Mouse (Mus musculus): ENCODE results near the gene Vldlr.
A peak's percentile ranks its signal among the peaks of the same experiment; 100 is the strongest.

The Vldlr gene

DNA sequence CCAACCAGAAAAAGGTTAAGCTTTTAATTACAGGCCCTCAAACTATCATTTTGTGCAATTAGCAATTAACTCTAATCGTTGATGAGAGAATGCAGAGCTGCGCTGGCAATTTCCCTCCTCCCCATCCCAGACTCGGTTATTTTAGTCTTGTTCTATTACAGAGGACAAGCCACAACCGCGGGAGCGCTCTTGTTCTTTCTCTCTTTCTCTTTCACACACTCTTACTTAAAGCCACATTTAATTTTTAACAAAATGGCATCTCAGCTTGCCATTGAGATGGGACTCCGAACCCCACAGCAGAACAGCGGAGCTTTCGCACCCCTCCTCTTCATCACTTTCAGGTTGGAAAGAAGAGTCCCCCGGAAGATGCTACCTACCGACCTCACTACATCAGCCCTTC lies at the start of gene Vldlr:
Gene Vldlr (plus strand): TSS at position 167 of the 400 bp plus-strand sequence.
- DNase-seq (ENCODE audit: low spot score in 2 of 2): no peak

DNA sequence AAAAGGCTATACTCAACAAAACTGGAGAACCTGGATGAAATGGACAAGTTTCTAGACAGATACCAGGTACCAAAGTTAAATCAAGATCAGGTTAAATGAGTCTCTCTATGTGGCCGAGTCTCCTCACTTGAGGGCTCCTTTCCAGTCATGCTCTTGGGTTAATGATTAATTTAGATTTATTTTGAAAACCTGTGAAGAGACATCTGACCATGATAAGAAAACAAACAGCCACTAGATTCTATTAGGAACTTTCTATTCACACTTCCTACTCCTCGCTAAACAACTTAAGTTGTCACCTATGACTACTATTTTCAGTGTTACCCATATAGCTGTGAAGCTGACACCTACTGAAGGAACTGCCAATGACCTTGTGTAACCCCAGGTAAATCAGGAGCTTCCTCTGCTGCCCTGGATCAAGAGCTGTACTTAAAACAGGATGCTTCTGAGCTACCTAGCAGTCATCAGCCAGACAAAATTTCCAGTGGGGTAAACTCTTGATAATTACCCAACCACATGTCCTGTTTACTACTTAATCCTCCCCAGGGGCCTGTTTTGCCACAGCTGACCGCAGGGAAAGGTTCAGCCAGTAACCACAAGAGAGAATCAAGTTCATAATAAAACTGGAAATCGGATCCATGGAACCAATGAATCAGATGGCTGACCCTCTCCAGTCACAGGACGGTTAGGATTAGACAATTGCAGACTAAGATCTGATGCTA lies 48.5 kb upstream of the Vldlr start:
- DNase-seq (ENCODE audit: low spot score in 2 of 2): no peak

DNA sequence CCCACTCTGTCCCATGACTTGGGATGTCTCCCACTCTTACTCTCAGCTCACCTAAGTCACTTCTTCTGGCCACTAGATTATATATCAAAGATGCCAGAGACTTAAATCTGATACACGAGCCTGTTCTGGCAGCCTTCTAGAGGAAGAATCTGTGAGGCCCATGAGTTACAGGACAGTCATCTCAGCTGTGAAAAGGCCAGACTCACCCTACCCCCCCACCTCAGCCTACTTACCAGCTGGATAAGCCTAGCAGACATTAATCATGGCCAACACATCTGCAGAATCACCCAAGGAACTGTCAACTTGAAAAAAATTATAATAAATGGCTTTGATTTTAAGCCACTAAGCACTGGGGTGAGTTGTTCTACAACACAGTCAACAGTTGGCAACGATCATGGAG lies 42.4 kb upstream of the Vldlr start:
- no peak for DNase-seq (ENCODE audit: low spot score in 2 of 2)

DNA sequence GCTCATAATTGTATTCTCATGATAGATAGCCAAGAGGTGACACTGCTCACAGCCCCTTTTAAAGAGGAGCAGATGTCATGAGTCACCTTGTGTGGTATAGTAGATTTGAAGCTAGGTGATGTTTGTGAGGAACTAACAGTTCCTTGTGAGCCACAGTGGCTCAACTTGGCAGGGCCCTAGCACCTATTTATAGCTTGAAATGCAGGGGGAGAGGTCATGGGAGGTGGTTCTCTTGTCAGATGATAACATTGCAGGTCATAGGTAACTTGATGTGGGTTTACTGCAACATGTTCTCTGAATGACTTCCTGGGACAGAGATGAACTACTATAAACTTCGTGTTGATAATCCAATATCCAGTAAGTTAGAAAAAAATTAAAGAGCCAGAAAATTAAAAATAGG lies 40.7 kb upstream of the Vldlr start:
- DNase-seq (ENCODE audit: low spot score in 2 of 2): no peak

DNA sequence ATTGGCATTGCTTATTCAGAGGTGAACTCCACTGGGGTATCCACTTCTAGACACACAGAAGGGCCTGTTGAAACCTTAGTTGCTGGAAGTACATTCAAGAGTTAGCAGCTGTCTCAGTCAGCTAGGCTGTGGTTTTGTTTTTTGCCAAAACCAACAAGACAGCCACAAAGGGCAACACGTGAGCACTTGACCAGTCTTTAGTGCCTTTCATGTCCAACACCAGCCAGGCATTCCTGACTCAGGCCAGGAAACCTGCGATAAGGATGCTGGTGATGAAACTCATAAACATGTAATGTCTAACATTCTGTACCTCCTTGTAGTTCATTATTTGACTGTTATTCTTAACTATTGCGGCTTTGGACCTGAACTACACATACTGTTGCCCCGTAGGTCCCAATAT lies 39.7 kb upstream of the Vldlr start:
- no peak for DNase-seq (ENCODE audit: low spot score in 2 of 2)

DNA sequence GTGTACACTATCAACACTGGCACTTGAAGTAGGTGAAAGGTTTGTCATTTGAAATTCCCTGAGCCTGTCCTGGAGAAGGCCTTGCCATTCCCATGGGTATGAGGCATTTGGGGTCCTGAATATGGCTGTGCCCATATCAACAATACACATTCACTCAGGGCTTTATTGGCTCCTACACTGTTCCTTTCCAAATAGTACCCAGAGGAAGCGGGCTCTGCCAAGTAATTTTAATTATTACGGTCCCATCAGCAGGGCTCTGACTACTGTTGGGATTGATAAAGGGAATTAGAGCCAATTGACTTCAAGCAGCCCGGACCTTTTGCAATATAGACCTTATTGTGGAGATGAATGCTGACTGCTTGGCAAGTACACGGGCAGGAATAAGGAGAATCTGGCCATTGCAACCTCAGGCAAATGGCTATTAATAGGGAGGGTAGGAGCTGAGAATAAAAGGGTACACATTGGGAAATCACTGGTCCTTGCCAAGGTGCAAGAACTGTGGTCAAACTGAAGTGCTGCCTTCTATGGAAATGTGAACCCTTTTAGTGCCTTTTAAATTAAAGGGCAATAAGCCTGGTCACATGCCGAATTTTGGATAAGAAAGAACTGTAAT lies 38.0 kb upstream of the Vldlr start:
- no peak for DNase-seq (ENCODE audit: low spot score in 2 of 2)

DNA sequence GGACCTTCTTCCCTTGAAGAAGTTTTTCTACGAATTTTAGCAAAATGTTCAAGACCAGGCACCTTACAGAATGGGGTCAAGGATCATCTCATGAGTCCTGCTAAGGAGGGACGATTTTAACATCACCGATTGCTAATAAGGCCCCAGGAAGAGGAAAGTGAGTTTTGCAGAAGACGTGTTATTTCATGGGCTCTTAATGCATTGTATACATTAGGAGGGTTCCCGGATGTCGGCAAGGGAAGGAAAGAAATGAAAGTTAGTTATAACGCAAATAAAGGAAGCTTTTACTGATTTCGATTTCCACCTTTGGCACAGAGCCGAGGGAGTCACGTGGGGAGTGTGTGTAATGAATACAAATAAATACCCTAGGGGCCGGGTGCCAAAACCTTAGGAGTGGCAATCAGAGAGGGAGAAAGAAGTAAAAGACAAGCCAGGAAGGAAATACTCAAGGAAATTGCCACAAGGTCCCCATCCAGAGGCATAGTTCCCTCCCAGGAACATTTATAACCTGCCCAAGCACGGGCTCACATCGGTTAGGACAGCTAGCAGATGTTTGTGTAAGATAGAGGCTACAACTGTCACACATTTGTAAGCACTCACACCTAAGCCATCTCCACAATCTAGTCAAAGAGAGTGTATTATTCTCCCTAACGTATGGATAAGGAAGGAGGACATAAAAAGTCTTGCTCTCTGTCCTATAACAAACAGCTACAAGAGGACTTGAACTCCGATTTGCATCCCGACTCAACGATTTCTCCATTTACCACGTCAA lies 35.7 kb upstream of the Vldlr start:
- peak in 1 of 2 experiments; percentile 73 for DNase-seq (ENCODE audit: low spot score in 2 of 2)

DNA sequence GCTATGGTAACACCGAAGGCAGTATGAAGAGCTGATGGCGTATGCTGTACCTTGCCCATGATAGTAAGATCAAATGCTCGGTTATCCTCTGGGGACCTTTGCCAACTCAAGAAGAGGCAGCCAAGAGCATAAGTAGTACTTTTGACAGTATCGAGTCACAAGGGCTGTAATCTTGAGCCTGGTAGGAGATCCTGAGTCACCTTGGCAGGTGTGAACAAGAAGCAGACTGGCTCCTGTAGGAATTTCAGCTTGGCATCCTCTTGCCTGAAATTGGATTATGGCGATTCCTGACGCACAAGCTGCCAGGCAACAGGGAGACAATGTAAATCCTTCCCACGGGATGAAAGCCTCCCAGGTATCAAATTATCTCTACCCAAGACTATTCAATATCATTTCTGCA lies 32.8 kb upstream of the Vldlr start:
- no peak for DNase-seq (ENCODE audit: low spot score in 2 of 2)

DNA sequence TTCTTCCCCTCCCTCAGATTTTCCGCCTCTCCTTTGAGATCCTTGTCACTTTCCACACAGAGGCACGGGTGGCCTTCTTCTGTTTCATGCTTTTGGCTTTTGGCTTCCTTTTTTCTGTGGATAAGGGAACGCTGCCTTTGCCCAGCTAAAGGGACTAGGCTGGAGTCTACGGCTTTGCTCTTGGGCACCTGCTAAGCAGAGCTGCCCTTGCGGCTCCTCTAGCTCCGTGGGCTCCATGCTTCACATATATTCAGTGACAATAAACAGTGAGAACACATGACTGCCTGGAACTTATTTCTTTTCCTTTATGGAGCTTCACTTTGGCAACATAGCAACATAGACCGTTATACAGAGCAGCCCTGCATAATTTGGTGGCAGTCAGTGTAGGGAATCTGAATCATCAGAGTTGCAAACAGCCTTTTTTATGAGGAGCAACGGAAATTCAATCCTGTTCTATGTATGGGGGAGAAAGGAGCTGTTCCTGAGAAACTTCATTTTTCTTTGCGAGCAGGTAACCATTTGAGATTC lies 12.5 kb upstream of the Vldlr start:
- DNase-seq (ENCODE audit: low spot score in 2 of 2): no peak

DNA sequence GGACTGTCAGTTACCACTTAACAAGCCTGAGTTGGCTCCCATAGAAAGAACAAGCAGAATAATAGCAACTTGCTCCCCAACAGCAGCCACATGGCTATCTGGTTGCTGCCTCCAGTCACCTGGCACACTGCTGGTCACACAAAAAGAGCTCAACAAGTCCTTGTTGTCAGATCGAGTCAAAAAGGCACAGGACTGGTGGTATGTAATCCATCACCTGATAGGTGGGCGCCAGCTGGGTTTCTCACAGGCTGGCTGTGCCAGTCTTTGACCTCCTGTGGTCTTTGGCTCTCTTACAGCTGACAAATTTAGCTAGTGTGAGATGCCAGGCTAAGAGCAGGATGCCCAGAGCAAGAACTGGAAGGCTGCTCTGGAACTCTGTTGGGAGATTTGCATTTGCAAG lies 5.3 kb upstream of the Vldlr start:
- no peak for DNase-seq (ENCODE audit: low spot score in 2 of 2)

DNA sequence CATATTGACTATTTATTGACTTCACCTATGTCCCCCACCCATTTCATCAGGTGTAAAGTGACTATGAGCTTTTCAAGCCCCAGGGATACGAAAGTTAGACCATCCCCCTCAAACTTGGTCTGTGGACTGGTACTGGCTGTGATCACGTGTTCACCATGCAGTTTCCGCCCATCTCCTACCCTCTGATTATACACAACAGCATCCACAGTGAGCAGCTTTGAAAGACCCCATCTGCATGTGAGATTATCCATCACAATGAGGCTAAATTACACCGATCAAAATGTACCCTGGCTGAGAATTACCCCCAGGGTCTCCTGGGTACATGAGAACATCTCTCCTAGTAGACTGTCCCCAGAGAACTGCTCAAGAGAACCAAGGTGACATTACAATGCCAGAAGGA lies 688 bp upstream of the Vldlr start:
- no peak for DNase-seq (ENCODE audit: low spot score in 2 of 2)

DNA sequence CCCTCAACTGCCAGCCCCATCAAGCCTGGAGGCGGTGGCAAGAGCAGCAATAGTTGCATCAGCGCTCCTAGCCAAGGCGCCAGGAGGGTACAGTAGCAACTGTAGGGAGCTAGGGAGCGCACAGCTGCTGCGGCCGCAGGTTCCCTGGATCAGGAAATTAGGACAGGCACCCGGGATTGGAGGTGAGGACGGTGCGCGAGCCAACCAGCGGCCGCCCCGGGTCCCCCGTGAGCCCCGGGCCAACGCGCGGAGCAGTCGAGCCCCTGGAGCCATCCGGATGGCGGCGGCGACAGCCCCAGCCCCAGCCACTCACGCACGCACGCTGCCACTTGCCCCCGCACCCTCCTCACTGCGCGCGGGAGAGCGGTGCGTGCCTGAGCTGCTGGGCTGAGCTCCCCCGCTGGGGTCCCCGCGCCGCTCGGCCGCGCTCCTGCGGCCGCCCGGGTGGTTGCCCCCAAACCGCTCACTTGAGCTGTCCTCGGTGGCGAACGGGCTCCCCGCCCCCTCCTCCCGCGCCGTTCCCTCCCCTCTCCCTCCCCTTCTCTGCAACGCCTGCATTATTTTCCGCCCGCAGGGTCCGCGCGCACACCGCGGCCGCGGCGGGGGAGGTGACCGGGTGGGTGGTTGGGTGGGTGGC lies 601 bp downstream of the Vldlr start:
- DNase-seq (ENCODE audit: low spot score in 2 of 2): peak; percentile 33 to 65

DNA sequence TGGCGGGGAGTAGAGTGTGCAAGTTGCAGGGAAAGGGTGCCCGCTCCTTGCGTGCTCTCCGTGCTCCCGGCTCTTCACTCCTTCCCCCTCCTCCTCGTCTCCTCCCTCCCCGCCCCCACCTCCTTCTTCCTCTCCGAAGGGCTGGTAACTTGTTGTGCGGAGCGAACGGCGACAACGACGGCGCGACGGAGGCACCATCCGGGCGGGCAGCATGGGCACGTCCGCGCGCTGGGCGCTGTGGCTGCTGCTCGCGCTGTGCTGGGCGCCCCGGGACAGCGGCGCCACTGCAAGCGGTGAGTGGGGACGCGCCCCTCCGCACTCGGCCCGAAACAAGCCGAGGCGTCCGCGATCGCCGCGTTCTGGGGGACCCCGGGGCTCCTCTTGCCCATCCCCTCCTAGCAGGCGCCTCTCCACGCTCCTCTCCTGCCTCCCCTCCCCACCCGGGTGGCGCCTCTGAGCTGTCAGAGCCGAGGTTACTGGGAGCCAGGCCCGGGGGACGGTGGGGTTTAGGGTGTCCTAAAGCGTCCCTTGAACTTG lies 1.2 kb downstream of the Vldlr start:
- peak in 1 of 2 experiments; percentile 27 for DNase-seq (ENCODE audit: low spot score in 2 of 2)

DNA sequence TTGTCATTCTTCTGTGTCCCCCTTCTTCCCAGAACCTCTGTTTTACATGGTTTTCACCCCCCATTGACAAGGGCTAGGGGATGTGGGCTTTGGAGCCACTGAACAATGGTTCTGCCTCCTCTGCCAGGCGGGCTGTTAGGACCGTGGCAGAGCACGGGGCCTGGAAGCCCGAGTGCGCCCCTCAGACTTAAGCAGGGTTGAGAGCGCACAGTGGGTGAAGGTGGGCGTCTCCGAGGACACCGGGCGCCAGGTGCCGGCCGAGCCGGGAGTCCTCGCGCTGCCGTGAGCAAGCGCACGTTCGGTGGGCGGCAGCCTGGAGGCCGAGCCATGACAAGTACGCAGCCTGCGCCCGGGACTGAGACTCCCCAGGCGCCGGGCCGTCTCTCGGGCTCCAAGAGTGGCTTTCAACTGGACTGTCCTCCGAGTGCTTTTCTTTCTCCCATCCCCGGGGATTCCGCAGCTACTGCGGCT lies 1.7 kb downstream of the Vldlr start:
- no peak for DNase-seq (ENCODE audit: low spot score in 2 of 2)

DNA sequence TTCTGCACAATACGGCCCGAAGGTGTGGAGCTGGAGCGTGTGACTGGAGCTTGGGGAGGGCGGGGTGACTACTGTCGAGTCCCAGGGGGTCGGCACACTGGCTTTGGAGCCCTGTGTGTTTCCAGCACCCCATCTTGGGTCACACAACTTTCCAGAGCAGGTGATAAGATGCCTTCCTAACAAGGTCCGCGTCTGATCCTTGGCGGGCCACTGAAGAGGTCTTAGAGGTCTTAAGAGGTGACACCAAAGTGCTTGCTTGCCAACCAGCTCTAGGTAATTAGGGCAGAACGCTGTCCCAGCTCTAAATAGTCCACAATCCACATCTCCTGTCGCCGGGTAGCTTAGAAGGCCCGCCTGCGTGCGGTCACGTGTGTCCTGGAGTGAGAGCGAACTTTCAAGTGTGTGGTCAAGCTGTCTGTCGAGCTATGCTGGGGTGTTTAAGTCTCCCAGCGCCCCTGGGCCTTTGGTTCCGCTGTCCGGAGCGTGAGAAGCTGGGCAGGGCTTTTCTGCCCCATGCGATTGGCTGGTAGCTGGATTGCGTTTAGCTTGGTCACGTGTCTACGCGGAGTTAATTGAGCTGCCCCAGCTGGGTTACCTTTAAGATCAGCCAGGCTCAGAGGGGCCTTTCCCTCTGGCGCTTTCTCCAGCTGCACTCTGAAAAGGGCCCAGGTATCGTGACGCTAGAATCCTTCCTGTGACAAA lies 2.4 kb downstream of the Vldlr start:
- peak in 1 of 2 experiments; percentile 26 for DNase-seq (ENCODE audit: low spot score in 2 of 2)

DNA sequence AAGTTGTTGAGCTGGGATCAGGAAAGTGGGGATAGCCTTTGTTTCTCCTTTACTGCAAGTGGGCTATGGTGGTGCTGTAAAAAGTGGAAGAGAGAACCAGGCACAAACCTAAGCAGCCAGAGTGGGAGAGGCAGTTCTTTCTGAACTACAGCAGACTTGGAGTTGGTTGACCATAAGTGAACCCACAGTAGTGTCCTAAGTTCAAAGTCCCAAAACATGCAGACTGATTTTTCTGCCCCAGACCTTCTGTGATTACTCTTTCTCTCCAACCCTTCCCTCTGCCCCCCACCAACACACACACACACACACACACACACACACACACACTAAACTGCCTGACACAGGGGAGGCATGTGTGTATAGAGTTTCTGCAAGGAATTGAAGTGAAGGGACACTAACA lies 3.3 kb downstream of the Vldlr start:
- no peak for DNase-seq (ENCODE audit: low spot score in 2 of 2)

DNA sequence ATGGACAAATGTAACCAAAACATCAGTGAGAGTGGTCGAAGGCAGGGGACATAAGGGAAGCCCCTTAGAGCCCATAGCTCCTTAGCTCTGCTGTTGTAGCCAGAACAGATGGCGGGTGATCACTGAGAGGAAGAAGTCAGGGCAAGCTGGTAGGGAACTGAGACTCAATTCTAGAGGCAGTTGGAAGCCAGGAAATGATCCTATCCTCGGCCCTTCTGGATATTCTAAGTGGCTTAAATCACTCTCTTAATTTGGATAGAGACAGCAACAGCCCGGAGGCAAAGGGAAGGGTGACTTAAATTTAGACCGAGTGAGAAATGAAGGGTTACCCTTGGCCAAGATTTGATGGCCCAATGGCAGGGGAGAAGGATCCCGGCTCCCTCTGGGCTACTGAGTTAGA lies 6.8 kb downstream of the Vldlr start:
- DNase-seq (ENCODE audit: low spot score in 2 of 2): no peak

DNA sequence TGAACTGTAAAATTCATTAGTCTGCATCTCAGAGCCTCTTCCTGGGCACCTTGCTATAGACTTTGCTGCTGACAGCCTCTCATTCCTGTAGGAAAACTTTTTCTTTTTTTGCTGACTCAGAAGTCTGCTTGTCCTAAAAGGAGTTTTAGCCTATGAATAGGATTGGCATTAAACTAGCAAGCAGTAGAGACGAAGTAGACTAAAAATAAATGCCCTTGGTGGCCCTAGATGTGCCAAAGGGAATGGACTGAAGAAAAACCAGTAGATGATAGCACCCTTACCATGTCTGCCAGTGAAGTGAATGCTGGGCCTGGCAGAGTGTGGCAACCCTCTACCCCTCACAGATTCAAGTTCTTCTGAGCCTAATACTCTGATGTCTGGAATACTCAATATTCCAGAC lies 8.1 kb downstream of the Vldlr start:
- no peak for DNase-seq (ENCODE audit: low spot score in 2 of 2)

DNA sequence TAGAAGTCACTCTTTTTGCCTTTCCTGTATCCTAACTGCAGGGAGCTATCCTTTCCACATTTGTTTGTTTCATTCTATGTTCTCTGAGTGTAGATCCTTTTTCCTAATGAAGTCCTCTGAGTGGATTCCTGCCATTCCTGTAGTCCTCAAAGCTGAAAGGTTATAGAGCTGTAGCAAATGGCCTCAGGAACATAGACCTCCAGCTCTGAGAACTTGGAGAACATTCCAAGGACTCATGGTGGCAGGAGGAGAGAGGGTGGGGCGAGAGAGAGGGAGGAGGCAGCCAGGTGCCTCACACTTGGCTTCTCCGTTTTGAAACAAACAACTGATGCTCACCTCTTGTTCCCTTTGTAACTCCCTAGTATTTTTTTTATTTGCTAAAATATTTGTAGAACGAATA lies 10.3 kb downstream of the Vldlr start:
- no peak for DNase-seq (ENCODE audit: low spot score in 2 of 2)

DNA sequence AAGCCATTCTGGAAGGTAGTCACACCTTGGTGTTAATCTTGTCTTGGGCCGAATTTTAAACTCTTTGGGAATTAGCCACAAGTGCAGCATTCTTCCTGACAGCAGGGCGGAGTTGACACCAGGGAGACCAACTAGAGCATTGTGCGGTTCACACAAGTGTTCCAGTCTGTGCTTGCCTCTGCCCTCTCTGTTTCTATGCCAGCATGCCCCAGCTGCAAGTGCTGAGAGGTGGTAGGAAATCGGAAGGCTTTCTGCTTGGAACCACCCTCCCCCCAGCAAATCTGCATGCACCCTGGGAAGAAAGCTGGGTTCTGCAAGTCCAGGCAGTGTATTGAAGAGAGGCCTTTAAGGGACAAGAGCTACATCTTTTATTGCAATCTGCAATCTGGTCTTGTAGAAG lies 10.8 kb downstream of the Vldlr start:
- DNase-seq (ENCODE audit: low spot score in 2 of 2): no peak

DNA sequence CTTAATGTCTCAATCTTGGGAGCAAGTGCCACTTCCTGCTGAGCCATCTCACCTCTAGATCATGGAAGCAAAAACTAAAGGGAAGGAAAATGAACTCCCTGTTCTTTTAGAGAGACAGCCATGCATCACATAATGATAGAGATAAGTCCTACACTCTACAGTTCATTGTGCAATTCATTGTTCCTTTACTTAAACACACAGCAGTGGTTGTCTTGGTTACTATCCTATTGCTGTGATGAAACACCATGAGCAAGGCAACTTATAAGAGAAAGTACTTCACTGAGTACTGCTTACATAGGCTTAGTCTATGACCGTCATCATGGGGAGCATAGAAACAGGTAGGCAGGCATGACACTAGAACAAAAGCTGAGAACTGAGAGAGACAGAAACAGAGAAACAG lies 12.0 kb downstream of the Vldlr start:
- DNase-seq (ENCODE audit: low spot score in 2 of 2): no peak

All from urinary bladder, postnatal 4 days (tissue).